Mouse (Mus musculus) liver, adult 2 months (tissue): ENCODE data around the gene Dzip1l.

ENCODE experiments used
- CTCF ChIP-seq: fragments of 200-500 bp; IDR thresholded peaks from 2 replicates; pipeline ENCODE4 v1.5.1; 2011; ENCODE audit warnings: low read depth, low read length, control low read depth
- POLR2A ChIP-seq: fragments of 200-500 bp; IDR thresholded peaks from 2 replicates; pipeline ENCODE4 v1.6.1; 2011; ENCODE audit warnings: low read length, control low read depth; ENCODE audit not compliant: insufficient read depth; ENCODE audit errors: extremely low read depth

GRCm38 (mm10) chr9:99710297-99710696 is 81.0 kb downstream of the Dzip1l start:
- TF ChIP-seq CTCF (no peak), POLR2A (no peak)
